Mouse (Mus musculus): ENCODE results near the gene Fstl4.

GRCm38 (mm10) chr11:53184046-53184445, 419.6 kb downstream of the Fstl4 start:
- TF ChIP-seq CTCF (IDR thresholded peaks at IDR 0.05; ENCODE audit: low read depth, low read length): no peak
- no peak for TF ChIP-seq POLR2A (IDR thresholded peaks at IDR 0.05; ENCODE audit: extremely low read depth, insufficient read depth, low read length)

Measured in liver, adult 2 months (tissue).